Mouse (Mus musculus) cerebellum, postnatal 25 days (tissue): ENCODE results near the gene Olfr1109.

Source experiments
- DNase-seq, 2 experiments: peaks; one replicate each; pipeline ENCODE4 v3.0.0; 2021; ENCODE audit warnings: mixed read lengths in 2 of 2

Gene Olfr1109

GRCm38 (mm10) chr2:87095908-87096307 lies at the start of gene Olfr1109:
Gene Olfr1109, minus strand, starts transcription at chr2:87096008.
- DNase-seq: no peak

- no peak for DNase-seq
Observed at GRCm38 (mm10) chr2:87140200-87140599, 44.4 kb upstream of the Olfr1109 start, which contains the start of gene Olfr1110. Gene Olfr1110, minus strand, starts transcription at chr2:87140300.

DNA sequence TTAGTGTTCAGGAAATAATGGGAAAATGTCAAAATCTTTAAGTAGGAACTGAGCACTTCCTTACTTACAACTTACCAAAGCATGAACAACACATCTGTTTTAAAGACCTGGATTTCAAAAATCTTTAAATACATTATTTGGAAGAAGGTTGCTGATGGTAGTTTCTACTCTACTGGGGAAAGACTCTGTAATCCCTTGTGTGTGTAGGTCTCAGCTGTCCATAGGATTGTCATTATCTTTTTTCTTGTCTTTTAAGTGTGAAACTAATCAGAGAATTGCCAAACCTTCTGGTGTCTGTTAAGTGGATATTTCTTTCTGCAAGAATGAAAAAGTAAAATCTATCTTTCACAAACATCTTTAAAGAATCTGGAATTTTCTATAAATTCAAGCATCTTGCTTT lies 18.7 kb upstream of the Olfr1109 start, which contains the start of gene Olfr259:
Olfr259 (minus strand) TSS at position 101 of the 400 bp plus-strand sequence.
- DNase-seq: no peak

DNA sequence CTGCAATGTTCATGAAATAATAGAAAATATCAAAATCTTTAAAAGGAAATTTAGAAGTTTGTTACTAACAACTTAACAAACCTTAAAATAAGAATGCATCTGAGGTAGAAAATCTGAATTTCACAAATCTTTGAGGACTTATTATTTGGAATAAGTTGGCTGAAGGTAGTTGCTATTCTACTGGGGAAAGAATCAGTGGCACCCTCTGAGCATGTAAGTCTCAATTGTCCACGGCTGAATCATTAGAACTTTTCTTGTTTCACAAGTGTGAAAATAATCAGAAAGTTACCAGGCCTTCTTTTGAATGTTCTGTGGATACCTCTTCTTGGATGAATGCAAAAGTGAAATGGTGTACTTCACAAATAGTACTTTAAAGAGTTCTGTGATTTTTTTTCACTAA lies 20.1 kb downstream of the Olfr1109 start, which contains the start of gene Olfr1107:
Olfr1107 (minus strand) TSS at position 101 of the 400 bp plus-strand sequence.
- DNase-seq: no peak

DNA sequence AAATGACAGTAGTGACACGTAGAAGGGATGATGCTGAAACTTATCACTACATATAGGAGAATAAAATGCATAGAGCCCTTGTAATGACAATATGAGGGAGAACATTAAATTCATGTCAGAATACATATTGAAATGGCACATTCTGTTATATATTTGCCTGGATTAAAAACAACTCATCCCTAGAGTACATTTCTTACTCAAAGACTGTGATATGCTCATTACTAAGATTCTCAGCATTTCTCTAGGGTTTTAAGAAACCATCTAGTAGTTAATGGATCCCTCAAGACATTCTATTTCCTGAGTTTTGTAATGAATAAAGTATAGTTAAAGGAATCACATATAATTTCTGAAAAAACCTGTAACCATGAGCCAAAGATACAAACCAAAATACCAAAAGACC lies 43.6 kb downstream of the Olfr1109 start, which contains the start of gene Olfr1106:
Olfr1106 (minus strand) TSS at position 101 of the 400 bp plus-strand sequence.
- DNase-seq: no peak
